Mouse (Mus musculus) forebrain, embryonic 12.5 days (tissue): ENCODE measurements around the gene Sel1l3. TPM values are rescaled to one million over a fixed set of nuclear protein-coding genes. Genes with fewer than 3 reads are reported as not detected.

ENCODE experiments used
- ATAC-seq: fragments of 200-750 bp; cut with Nextera tagmentation; 2 replicates; pipeline ENCODE4 v1.8.0; 2017; ENCODE audit warnings: moderate TSS enrichment; ENCODE audit not compliant: low FRiP score
- H3K27ac ChIP-seq: fragments of 300-500 bp; sonication (generic); 2 replicates; pipeline ENCODE4 v1.5.1; 2016; ENCODE audit warnings: mild to moderate bottlenecking
- H3K27me3 ChIP-seq: fragments of 300-500 bp; sonication (generic); 2 replicates; pipeline ENCODE4 v1.6.1; 2016; ENCODE audit warnings: mild to moderate bottlenecking
- H3K36me3 ChIP-seq: fragments of 300-500 bp; sonication (generic); replicated peaks from 2 replicates; pipeline ENCODE4 v1.6.1; 2016; ENCODE audit warnings: mild to moderate bottlenecking
- H3K4me1 ChIP-seq: fragments of 300-500 bp; sonication (generic); 2 replicates; pipeline ENCODE4 v1.6.1; 2016
- H3K4me2 ChIP-seq: fragments of 300-500 bp; sonication (generic); 2 replicates; pipeline ENCODE4 v1.6.1; 2016; ENCODE audit warnings: mild to moderate bottlenecking, moderate library complexity
- H3K4me3 ChIP-seq: fragments of 300-500 bp; sonication (generic); replicated peaks from 2 replicates; pipeline ENCODE4 v1.5.1; 2016; ENCODE audit warnings: mild to moderate bottlenecking
- H3K9ac ChIP-seq: fragments of 300-500 bp; sonication (generic); 2 replicates; pipeline ENCODE4 v1.6.1; 2016; ENCODE audit warnings: mild to moderate bottlenecking
- H3K9me3 ChIP-seq: fragments of 300-500 bp; sonication (generic); 2 replicates; pipeline ENCODE4 v1.6.1; 2016
- WGBS: fragments of 180-500 bp; shearing (Covaris S2); methylation state at CpG from one replicate; pipeline ENCODE4 v1.1.7; 2016; 5-methylcytosine and 5-hydroxymethylcytosine counted together
- polyA plus RNA-seq: library from polyadenylated mRNA; unstranded; fragments of >200 nt; fragmentation: Nextera tagmentation; extraction: Ambion mirVana; gene quantifications from 2 replicates; pipeline ENCODE4 v1.2.1, GENCODE M21; 2016

The Sel1l3 gene
- polyA plus RNA-seq, 1 experiment from 2014 or later, result 9.7 TPM

GRCm38 (mm10) chr5:53239831-53240440, 26.2 kb upstream of the Sel1l3 start:
- 46% methylated on average over 11 of the region's 11 CpGs for WGBS
- H3K9ac ChIP-seq, result no peak overlapping the region
- no peaks in the 10 kb centered on the region for H3K27me3 ChIP-seq
- H3K4me1 ChIP-seq, result peaks cover 13% of the 10 kb centered on the region
- ATAC-seq, result no peak
- H3K4me2 ChIP-seq, result no peak overlapping the region
- no peak overlapping the region for H3K4me3 ChIP-seq
- no peaks in the 10 kb centered on the region for H3K9me3 ChIP-seq
- H3K27ac ChIP-seq, result no peak overlapping the region
- no peaks in the 10 kb centered on the region for H3K36me3 ChIP-seq

- Histone ChIP-seq H3K4me1 (peaks cover 13% of the 10 kb centered on the region), H3K4me2 (no peak overlapping the region), H3K36me3 (no peaks in the 10 kb centered on the region), H3K4me3 (no peak overlapping the region), H3K9me3 (no peaks in the 10 kb centered on the region), H3K27me3 (no peaks in the 10 kb centered on the region), H3K9ac (no peak overlapping the region), H3K27ac (no peak overlapping the region)
- 95% methylated on average over 7 of the region's 7 CpGs for WGBS
- ATAC-seq, result no peak
These were observed 25.5 kb upstream of the Sel1l3 start for GRCm38 (mm10) chr5:53239189-53239588.

- Histone ChIP-seq H3K27ac (no peak overlapping the region), H3K27me3 (no peaks in the 10 kb centered on the region), H3K4me3 (no peak overlapping the region), H3K4me2 (no peak overlapping the region), H3K9ac (no peak overlapping the region), H3K36me3 (no peaks in the 10 kb centered on the region), H3K4me1 (peaks cover 13% of the 10 kb centered on the region), H3K9me3 (no peaks in the 10 kb centered on the region)
- 82% methylated on average over 7 of the region's 7 CpGs for WGBS
- ATAC-seq, result no peak
These were observed 25.0 kb upstream of the Sel1l3 start for GRCm38 (mm10) chr5:53238761-53239160.

GRCm38 (mm10) chr5:53236749-53237148, 23.0 kb upstream of the Sel1l3 start:
- ATAC-seq, result no peak
- WGBS, result 81% methylated on average over 7 of the region's 8 CpGs
- H3K27ac ChIP-seq, result no peak overlapping the region

GRCm38 (mm10) chr5:53236136-53236535, 22.4 kb upstream of the Sel1l3 start:
- Histone ChIP-seq H3K27me3 (no peaks in the 10 kb centered on the region), H3K4me1 (peaks cover 11% of the 10 kb centered on the region), H3K4me3 (no peak overlapping the region), H3K4me2 (no peak overlapping the region), H3K9ac (no peak overlapping the region), H3K9me3 (no peaks in the 10 kb centered on the region), H3K27ac (no peak overlapping the region), H3K36me3 (no peaks in the 10 kb centered on the region)
- no peak for ATAC-seq
- WGBS, result 53% methylated on average over 5 of the region's 5 CpGs

More at GRCm38 (mm10) chr5:53236749-53237148, 23.0 kb upstream of the Sel1l3 start:
- Histone ChIP-seq H3K4me2 (no peak overlapping the region), H3K9ac (no peak overlapping the region), H3K9me3 (no peaks in the 10 kb centered on the region), H3K4me3 (no peak overlapping the region), H3K27me3 (no peaks in the 10 kb centered on the region), H3K36me3 (no peaks in the 10 kb centered on the region), H3K4me1 (peaks cover 11% of the 10 kb centered on the region)

GRCm38 (mm10) chr5:53235551-53235950, 21.8 kb upstream of the Sel1l3 start:
- Histone ChIP-seq H3K27ac (no peak overlapping the region), H3K9ac (no peak overlapping the region), H3K27me3 (no peaks in the 10 kb centered on the region), H3K36me3 (no peaks in the 10 kb centered on the region), H3K4me2 (no peak overlapping the region), H3K4me1 (peaks cover 8% of the 10 kb centered on the region), H3K4me3 (no peak overlapping the region), H3K9me3 (no peaks in the 10 kb centered on the region)
- WGBS, result 24% methylated on average over 4 of the region's 4 CpGs
- peak; percentile 72 for ATAC-seq

GRCm38 (mm10) chr5:53230560-53230959, 16.8 kb upstream of the Sel1l3 start:
- Histone ChIP-seq H3K4me2 (no peak overlapping the region), H3K9me3 (no peaks in the 10 kb centered on the region), H3K27me3 (no peaks in the 10 kb centered on the region), H3K4me3 (no peak overlapping the region), H3K36me3 (no peaks in the 10 kb centered on the region), H3K4me1 (no peaks in the 10 kb centered on the region), H3K9ac (no peak overlapping the region), H3K27ac (no peak overlapping the region)
- no peak for ATAC-seq
- 74% methylated on average over 4 of the region's 4 CpGs for WGBS

GRCm38 (mm10) chr5:53225434-53225833, 11.7 kb upstream of the Sel1l3 start:
- H3K27ac ChIP-seq, result no peak overlapping the region
- no peaks in the 10 kb centered on the region for H3K4me1 ChIP-seq
- H3K9me3 ChIP-seq, result no peaks in the 10 kb centered on the region
- WGBS, result 92% methylated on average over 13 of the region's 13 CpGs
- H3K9ac ChIP-seq, result no peak overlapping the region
- ATAC-seq, result no peak
- no peak overlapping the region for H3K4me2 ChIP-seq
- no peaks in the 10 kb centered on the region for H3K27me3 ChIP-seq
- no peak overlapping the region for H3K4me3 ChIP-seq
- H3K36me3 ChIP-seq, result no peaks in the 10 kb centered on the region

- peaks cover 32% of the 10 kb centered on the region for H3K27me3 ChIP-seq
- peak overlapping the region; percentile 19; the same call in 1 of the 2 replicates for H3K4me2 ChIP-seq
- no peak for ATAC-seq
- WGBS, result 0% methylated on average over 1 of the region's 1 CpGs
- H3K9me3 ChIP-seq, result no peaks in the 10 kb centered on the region
- H3K4me1 ChIP-seq, result peaks cover 33% of the 10 kb centered on the region
- H3K36me3 ChIP-seq, result no peaks in the 10 kb centered on the region
- no peak overlapping the region for H3K4me3 ChIP-seq
- H3K9ac ChIP-seq, result no peak overlapping the region
- H3K27ac ChIP-seq, result peak overlapping the region; percentile 86; the same call in 1 of the 2 replicates
These were observed 1.1 kb upstream of the Sel1l3 start for GRCm38 (mm10) chr5:53214801-53215200.

- H3K9ac ChIP-seq, result peak overlapping the region; percentile 83; the same call in 1 of the 2 replicates
- H3K27me3 ChIP-seq, result peaks cover 32% of the 10 kb centered on the region
- H3K4me2 ChIP-seq, result peak overlapping the region; percentile 96
- H3K9me3 ChIP-seq, result no peaks in the 10 kb centered on the region
- H3K4me1 ChIP-seq, result peaks cover 37% of the 10 kb centered on the region
- WGBS, result 7% methylated on average over 5 of the region's 5 CpGs
- H3K4me3 ChIP-seq, result peak overlapping the region; percentile 72
- no peaks in the 10 kb centered on the region for H3K36me3 ChIP-seq
- peak overlapping the region; percentile 86 for H3K27ac ChIP-seq
- ATAC-seq, result no peak; the same call in 1 of the 2 replicates
These were observed 635 bp upstream of the Sel1l3 start for GRCm38 (mm10) chr5:53214362-53214761.

GRCm38 (mm10) chr5:53212782-53213710, 681 bp downstream of the Sel1l3 start:
- no peaks in the 10 kb centered on the region for H3K36me3 ChIP-seq
- H3K9ac ChIP-seq, result peak overlapping the region; percentile 83
- no peaks in the 10 kb centered on the region for H3K9me3 ChIP-seq
- peak overlapping the region; percentile 96 for H3K4me2 ChIP-seq
- H3K27ac ChIP-seq, result peak overlapping the region; percentile 86
- H3K4me3 ChIP-seq, result peak overlapping the region; percentile 72
- H3K4me1 ChIP-seq, result peaks cover 39% of the 10 kb centered on the region
- H3K27me3 ChIP-seq, result peaks cover 32% of the 10 kb centered on the region
- whole genome bisulfite sequencing, result under 1% methylated on average over 45 of the region's 99 CpGs
- ATAC-seq, result peak; percentile 40

- no peak for ATAC-seq
- Histone ChIP-seq H3K36me3 (no peaks in the 10 kb centered on the region), H3K9me3 (no peaks in the 10 kb centered on the region), H3K4me2 (peak overlapping the region; percentile 96), H3K27me3 (peaks cover 32% of the 10 kb centered on the region), H3K4me3 (peak overlapping the region; percentile 72), H3K27ac (peak overlapping the region; percentile 86; the same call in 1 of the 2 replicates), H3K4me1 (peaks cover 39% of the 10 kb centered on the region), H3K9ac (peak overlapping the region; percentile 83)
- WGBS, result 22% methylated on average over 20 of the region's 20 CpGs
These were observed 1.5 kb downstream of the Sel1l3 start for GRCm38 (mm10) chr5:53212087-53212781.
